12 mouse cellular contexts compared by ENCODE assay signal in the genomic region with DNA sequence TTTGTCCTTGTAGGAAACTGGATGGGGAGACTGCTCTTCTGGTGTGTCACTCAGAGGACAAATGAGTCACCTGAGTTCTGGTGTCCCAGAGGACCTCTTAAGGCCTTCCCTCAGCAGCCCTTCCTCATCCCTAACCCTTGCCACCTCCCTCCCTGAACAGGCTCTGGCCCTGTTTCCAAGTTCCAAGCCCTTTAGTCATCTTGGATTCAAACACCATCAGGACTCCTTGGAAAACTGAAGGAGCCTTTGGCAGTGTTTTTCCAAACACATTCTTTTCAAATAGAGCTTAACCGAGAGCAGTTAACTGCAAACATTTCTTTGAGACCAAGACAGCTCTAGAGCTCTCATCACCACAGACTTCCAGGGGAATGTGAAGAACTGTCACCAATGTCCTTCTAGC. TPM values are rescaled to one million over a fixed set of nuclear protein-coding genes. Genes with fewer than 3 reads are reported as not detected.
A peak's percentile ranks its signal among the peaks of the same experiment; 100 is the strongest.
DNase-seq lines count a peak whose midpoint lies in the region; ATAC-seq lines count a peak whose summit lies in the region.
"Had no signal": no experiment of that assay in that cellular context is flagged by ENCODE, and none has a peak within 500 bp of the region (broad histone marks: within the 10 kb centered on the region; RNA-seq: fewer than 3 reads in every experiment).

No protein-coding gene starts in this region.

- H3K36me3 ChIP-seq in hindbrain, embryonic 11.5 days (ENCODE audit: control insufficient read depth, insufficient read depth, low read length), result no peaks in the 10 kb centered on the region
- H3K36me3 ChIP-seq: embryonic facial prominence, embryonic 12.5 days; limb, embryonic 13.5 days had no signal

- DNase-seq in 3134 (ENCODE audit: extremely low read depth, insufficient read length, low spot score), result peak; percentile 88
- peak; percentile 98 for DNase-seq in 3T3-L1 (ENCODE audit: low read depth, low spot score)
- peak; percentile 70 to 72 for DNase-seq in heart, adult 9 months (ENCODE audit: low spot score in 2 of 2)
- peak; percentile 72 for DNase-seq in lung, postnatal 10 days
- DNase-seq in cerebellum, adult 9-10 months, result no peak
- DNase-seq in hindbrain, embryonic 11.5 days (ENCODE audit: low spot score), result no peak
- DNase-seq: adrenal gland, postnatal 14 days; cerebellum, adult 18-20 months; right cerebral cortex, adult 18-20 months had no signal

- 89% methylated on average over 1 of the region's 1 CpGs for WGBS in hindbrain, embryonic 11.5 days

- H3K27me3 ChIP-seq in hindbrain, embryonic 11.5 days (ENCODE audit: control insufficient read depth, insufficient read depth, low read length), result no peaks in the 10 kb centered on the region
- H3K27me3 ChIP-seq: embryonic facial prominence, embryonic 12.5 days; limb, embryonic 13.5 days had no signal

- no peak for ATAC-seq in hindbrain, embryonic 11.5 days (ENCODE audit: low FRiP score)
- no peak for ATAC-seq in frontal cortex, adult (ENCODE audit: low TSS enrichment)

- no peaks in the 10 kb centered on the region for H3K4me1 ChIP-seq in hindbrain, embryonic 11.5 days (replicated peaks; ENCODE audit: control insufficient read depth, insufficient read depth, low read length)
- H3K4me1 ChIP-seq: embryonic facial prominence, embryonic 12.5 days; limb, embryonic 13.5 days had no signal

- H3K27ac ChIP-seq in hindbrain, embryonic 11.5 days (ENCODE audit: low read depth, low read length), result no peak overlapping the region
- H3K27ac ChIP-seq: embryonic facial prominence, embryonic 12.5 days; limb, embryonic 13.5 days had no signal

- no peak overlapping the region for H3K4me3 ChIP-seq in hindbrain, embryonic 11.5 days (ENCODE audit: low read depth, low read length)
- H3K4me3 ChIP-seq: embryonic facial prominence, embryonic 12.5 days; limb, embryonic 13.5 days had no signal

- H3K9me3 ChIP-seq in hindbrain, embryonic 11.5 days (ENCODE audit: control insufficient read depth, low read length), result no peaks in the 10 kb centered on the region
- H3K9me3 ChIP-seq: embryonic facial prominence, embryonic 12.5 days; limb, embryonic 13.5 days had no signal

- H3K4me2 ChIP-seq in hindbrain, embryonic 11.5 days (replicated peaks; ENCODE audit: low read depth, low read length), result no peak overlapping the region
- H3K4me2 ChIP-seq: embryonic facial prominence, embryonic 12.5 days; limb, embryonic 13.5 days had no signal

- no peak overlapping the region for H3K9ac ChIP-seq in hindbrain, embryonic 11.5 days (ENCODE audit: low read depth, low read length)
- H3K9ac ChIP-seq: embryonic facial prominence, embryonic 12.5 days; limb, embryonic 13.5 days had no signal

RNA-seq across cellular contexts. Expression of a gene that starts 26.1 kb away (rescaled TPM):
- polyA plus RNA-seq in hindbrain, embryonic 11.5 days (2014; fragmentation: Nextera tagmentation; extraction: Ambion mirVana), result 1.6 and 1.8 TPM in 2 replicates

RNA-seq across cellular contexts. Expression of a gene that starts 42.2 kb away (rescaled TPM):
- 0.18 and 0.32 TPM in 2 replicates for polyA plus RNA-seq in hindbrain, embryonic 11.5 days (2014; fragmentation: Nextera tagmentation; extraction: Ambion mirVana)

Comparison
In these comparisons a context has a peak if more than half of its experiments do, and no peak if none do; other contexts are left out.
1. DNase-seq: peak in 3134 (single experiment), 3T3-L1 (single experiment), heart, adult 9 months (2 of 2) and lung, postnatal 10 days (single experiment); none in cerebellum, adult 9-10 months (single experiment) and hindbrain, embryonic 11.5 days (single experiment).